Mouse (Mus musculus) heart, postnatal 4 days (tissue): ENCODE measurements at regions not wholly inside any gene's neighbourhood (a gene's known extent, or its start where the extent isn't known, plus 50 kb on each side); places are given as distances from the start of the nearest gene placed in this dataset.
A peak's percentile ranks its signal among the peaks of the same experiment; 100 is the strongest.

Experiments
- DNase-seq: peaks from one replicate; pipeline ENCODE4 v3.0.0; 2021

- peak; percentile 49 for DNase-seq
Measured at GRCm38 (mm10) chr8:57200280-57200679, 120.5 kb upstream of the Hand2 start.

- DNase-seq, result no peak
Measured at GRCm38 (mm10) chr8:57209584-57209983, 111.2 kb upstream of the Hand2 start.

GRCm38 (mm10) chr8:57213066-57213465, 107.7 kb upstream of the Hand2 start:
- DNase-seq, result no peak

- DNase-seq, result peak; percentile 53
Measured at GRCm38 (mm10) chr8:57213982-57214930, 106.5 kb upstream of the Hand2 start.

GRCm38 (mm10) chr8:57230594-57230993, 90.2 kb upstream of the Hand2 start:
- no peak for DNase-seq

- no peak for DNase-seq
Measured at GRCm38 (mm10) chr8:57242301-57242700, 78.5 kb upstream of the Hand2 start.

- DNase-seq, result no peak
Measured at GRCm38 (mm10) chr8:57249061-57249460, 71.7 kb upstream of the Hand2 start.
